In the genomic region with DNA sequence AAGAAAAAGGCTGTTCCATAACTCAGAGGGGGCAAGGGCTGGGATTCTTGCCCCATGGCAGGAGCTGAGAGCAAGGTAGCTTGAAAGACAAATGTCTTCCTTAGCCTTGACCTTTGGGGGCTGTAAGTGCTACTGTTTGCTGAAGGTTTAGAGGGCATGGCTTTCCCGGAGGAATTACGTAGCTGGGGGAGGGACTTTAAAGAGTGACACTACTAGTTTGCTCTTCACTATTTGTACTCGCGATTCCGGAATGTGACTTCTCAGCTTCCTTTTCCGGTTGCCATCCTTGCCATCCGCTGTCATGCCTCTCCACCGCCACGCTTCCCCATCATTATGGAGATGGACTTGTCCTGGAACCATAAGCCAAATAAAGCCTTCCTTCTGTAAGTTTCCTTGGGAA, we compare ENCODE assay signal across 23 mouse cellular contexts. TPM values are rescaled to one million over a fixed set of nuclear protein-coding genes. Genes with fewer than 3 reads are reported as not detected.
DNase-seq lines count a peak whose midpoint lies in the region; ATAC-seq and TF ChIP-seq lines count a peak whose summit lies in the region.
"Had no signal": no experiment of that assay in that cellular context is flagged by ENCODE, and none has a peak within 500 bp of the region (broad histone marks: within the 10 kb centered on the region; RNA-seq: fewer than 3 reads in every experiment).

No protein-coding gene starts in this region.

- no peak for DNase-seq in testis, postnatal 10 days (ENCODE audit: low spot score)
- DNase-seq in G1E (ENCODE audit: low spot score) = peak; percentile 78
- DNase-seq in c-Kit-positive CD71-negative TER-119-negative erythroid progenitor cells, embryonic 14.5 days (ENCODE audit: low read depth) = peak; percentile 23
- peak; percentile 44 for DNase-seq in yolk sac, embryonic 10.5 days (ENCODE audit: low spot score)
- DNase-seq in thymus, postnatal 14 days = no peak
- DNase-seq: adrenal gland, postnatal 14 days; cerebellum, adult 11-12 months; cerebellum, adult 9-10 months; cerebellum, postnatal 36 days; gastrocnemius, adult 2 months; gastrocnemius, postnatal 25 days; kidney, adult 11 months had no signal

- no peak overlapping the region for H3K27ac ChIP-seq in testis, adult 2 months (ENCODE audit: control insufficient read depth, insufficient read depth, low read depth, low read length)
- H3K27ac ChIP-seq in intestine, embryonic 16.5 days (ENCODE audit: low read length) = no peak overlapping the region
- no peak overlapping the region for H3K27ac ChIP-seq in intestine, embryonic 15.5 days
- H3K27ac ChIP-seq: embryonic facial prominence, embryonic 13.5 days; forebrain, embryonic 10.5 days; gastrocnemius, adult 2 months; hindbrain, embryonic 10.5 days; hindbrain, embryonic 15.5 days had no signal

- H3K4me1 ChIP-seq in testis, adult 2 months (ENCODE audit: control insufficient read depth, insufficient read depth, low read length) = no peaks in the 10 kb centered on the region
- peaks cover 26% of the 10 kb centered on the region for H3K4me1 ChIP-seq in G1E (ENCODE audit: insufficient read depth, low read depth, low read length)
- H3K4me1 ChIP-seq in intestine, embryonic 16.5 days (ENCODE audit: control insufficient read depth, insufficient read depth, low read length) = no peaks in the 10 kb centered on the region
- no peaks in the 10 kb centered on the region for H3K4me1 ChIP-seq in intestine, embryonic 15.5 days (replicated peaks)
- H3K4me1 ChIP-seq: embryonic facial prominence, embryonic 13.5 days; heart, embryonic 12.5 days; hindbrain, embryonic 10.5 days had no signal

- H3K36me3 ChIP-seq in testis, adult 2 months (ENCODE audit: control insufficient read depth, insufficient read depth, low read length) = no peaks in the 10 kb centered on the region
- H3K36me3 ChIP-seq in G1E (replicated peaks) = peaks cover 32% of the 10 kb centered on the region
- no peaks in the 10 kb centered on the region for H3K36me3 ChIP-seq in intestine, embryonic 16.5 days (ENCODE audit: control insufficient read depth, insufficient read depth, low read length)
- H3K36me3 ChIP-seq in intestine, embryonic 15.5 days = no peaks in the 10 kb centered on the region
- H3K36me3 ChIP-seq: embryonic facial prominence, embryonic 13.5 days; forebrain, embryonic 10.5 days; heart, embryonic 12.5 days; hindbrain, embryonic 10.5 days; hindbrain, embryonic 15.5 days had no signal

- H3K27me3 ChIP-seq in testis, adult 2 months (ENCODE audit: control insufficient read depth, insufficient read depth, low read length) = no peaks in the 10 kb centered on the region
- no peaks in the 10 kb centered on the region for H3K27me3 ChIP-seq in G1E (ENCODE audit: insufficient read depth, low read length)
- no peaks in the 10 kb centered on the region for H3K27me3 ChIP-seq in intestine, embryonic 16.5 days (replicated peaks; ENCODE audit: control insufficient read depth, insufficient read depth, low read length)
- H3K27me3 ChIP-seq in intestine, embryonic 15.5 days (replicated peaks) = no peaks in the 10 kb centered on the region
- H3K27me3 ChIP-seq: CH12.LX; embryonic facial prominence, embryonic 13.5 days; heart, embryonic 12.5 days; hindbrain, embryonic 15.5 days had no signal

- H3K4me2 ChIP-seq in intestine, embryonic 16.5 days (ENCODE audit: low read depth, low read length) = no peak overlapping the region
- no peak overlapping the region for H3K4me2 ChIP-seq in intestine, embryonic 15.5 days (replicated peaks)
- H3K4me2 ChIP-seq: embryonic facial prominence, embryonic 13.5 days; heart, embryonic 12.5 days; hindbrain, embryonic 15.5 days had no signal

- peak overlapping the region; percentile 47 for H3K4me3 ChIP-seq in testis, adult 2 months (ENCODE audit: control insufficient read depth, low read depth, low read length)
- peak overlapping the region; percentile 83 for H3K4me3 ChIP-seq in G1E (ENCODE audit: low read depth, low read length)
- H3K4me3 ChIP-seq in intestine, embryonic 16.5 days (ENCODE audit: low read length) = no peak overlapping the region
- no peak overlapping the region for H3K4me3 ChIP-seq in intestine, embryonic 15.5 days (replicated peaks)
- H3K4me3 ChIP-seq: embryonic facial prominence, embryonic 13.5 days; forebrain, embryonic 10.5 days; gastrocnemius, adult 2 months; heart, embryonic 12.5 days; hindbrain, embryonic 10.5 days; hindbrain, embryonic 15.5 days had no signal

- TF ChIP-seq POLR2A in testis, adult 2 months (IDR thresholded peaks at IDR 0.05; ENCODE audit: control insufficient read depth, low read depth, low read length) = no peak

- 85% methylated on average over 9 of the region's 9 CpGs for WGBS in intestine, embryonic 16.5 days
- 83% methylated on average over 9 of the region's 9 CpGs for WGBS in intestine, embryonic 15.5 days

- TF ChIP-seq CTCF in testis, adult 2 months (IDR thresholded peaks at IDR 0.05; ENCODE audit: control insufficient read depth, insufficient read depth, insufficient replicate concordance, low read depth, low read length) = no peak
- no peak for TF ChIP-seq CTCF in G1E (IDR thresholded peaks at IDR 0.05; ENCODE audit: low read depth, low read length)

- no peak overlapping the region for H3K9ac ChIP-seq in intestine, embryonic 16.5 days (ENCODE audit: low read depth, low read length)
- no peak overlapping the region for H3K9ac ChIP-seq in intestine, embryonic 15.5 days
- H3K9ac ChIP-seq: embryonic facial prominence, embryonic 13.5 days; heart, embryonic 12.5 days; hindbrain, embryonic 15.5 days had no signal

- H3K9me3 ChIP-seq in G1E (replicated peaks) = no peaks in the 10 kb centered on the region
- H3K9me3 ChIP-seq in intestine, embryonic 16.5 days (ENCODE audit: control insufficient read depth, low read length) = no peaks in the 10 kb centered on the region
- no peaks in the 10 kb centered on the region for H3K9me3 ChIP-seq in intestine, embryonic 15.5 days
- H3K9me3 ChIP-seq: embryonic facial prominence, embryonic 13.5 days; forebrain, embryonic 10.5 days; hindbrain, embryonic 10.5 days; hindbrain, embryonic 15.5 days had no signal

- ATAC-seq in G1E (ENCODE audit: extremely low read depth, insufficient number of reproducible peaks, low FRiP score, poor library complexity, severe bottlenecking) = peak; percentile 97
- no peak for ATAC-seq in intestine, embryonic 16.5 days
- no peak for ATAC-seq in intestine, embryonic 15.5 days
- ATAC-seq: activated CD4-positive, CD25-positive, alpha-beta regulatory T cell, adult 4 months; forebrain, embryonic 14.5 days had no signal

RNA-seq across cellular contexts. Expression of gene Bend4, which starts 35.5 kb away (rescaled TPM):
- 5.7 and 7.3 TPM in 2 replicates for polyA plus RNA-seq in testis, adult 2 months (2012; rRNA removed)
- not detected in 2 replicates for total RNA-seq in G1E (2014; fragmentation: Nextera tagmentation)
- total RNA-seq in G1E (2017) = 0.06 and 0.11 TPM in 2 replicates
- 0.01 TPM in 1 of 2 replicates, not detected in the other for polyA plus RNA-seq in G1E (2012)
- 3.0 and 4.0 TPM in 2 replicates for polyA plus RNA-seq in intestine, embryonic 16.5 days (2015; fragmentation: Nextera tagmentation; extraction: Ambion mirVana)
- 3.5 and 3.7 TPM in 2 replicates for polyA plus RNA-seq in intestine, embryonic 15.5 days (2015; fragmentation: Nextera tagmentation; extraction: Ambion mirVana)
- total RNA-seq: CH12.LX had no signal

Comparison
In these comparisons a context has a peak if more than half of its experiments do, and no peak if none do; other contexts are left out.
1. H3K4me3 ChIP-seq: peak in testis, adult 2 months (single experiment) and G1E (single experiment); none in intestine, embryonic 16.5 days (single experiment) and intestine, embryonic 15.5 days (single experiment).
2. DNase-seq: peak in G1E (single experiment), c-Kit-positive CD71-negative TER-119-negative erythroid progenitor cells, embryonic 14.5 days (single experiment) and yolk sac, embryonic 10.5 days (single experiment); none in testis, postnatal 10 days (single experiment) and thymus, postnatal 14 days (single experiment).